Mouse (Mus musculus): ENCODE data around the gene Retreg3.
"Not testable (repeated sequence)": the region's sequence is repeated elsewhere in the genome, so short reads cannot be mapped to it uniquely, and the experiment has no call there.

Retreg3 gene

GRCm38 (mm10) chr11:101119761-101120544, at the start of gene Retreg3, which contains the start of gene Tubg1:
TSS of gene Retreg3 (minus strand) at chr11:101119893.
TSS of gene Tubg1 (plus strand) at chr11:101119938.
- DNase-seq: peak; percentile 99

- no peak for DNase-seq
Measured at GRCm38 (mm10) chr11:101168301-101168980, 48.7 kb upstream of the Retreg3 start.

GRCm38 (mm10) chr11:101167963-101168300, 48.2 kb upstream of the Retreg3 start:
- no peak for DNase-seq

GRCm38 (mm10) chr11:101167211-101167962, 47.7 kb upstream of the Retreg3 start:
- no peak for DNase-seq

GRCm38 (mm10) chr11:101166357-101166756, 46.7 kb upstream of the Retreg3 start:
- DNase-seq: no peak

GRCm38 (mm10) chr11:101164677-101165580, 45.2 kb upstream of the Retreg3 start:
- peak; percentile 42 for DNase-seq

GRCm38 (mm10) chr11:101164351-101164665, 44.6 kb upstream of the Retreg3 start:
- no peak for DNase-seq

- no peak for DNase-seq
Measured at GRCm38 (mm10) chr11:101163476-101164350, 44.0 kb upstream of the Retreg3 start.

GRCm38 (mm10) chr11:101162772-101163171, 43.1 kb upstream of the Retreg3 start:
- DNase-seq: no peak

GRCm38 (mm10) chr11:101162301-101162700, 42.6 kb upstream of the Retreg3 start:
- no peak for DNase-seq

- no peak for DNase-seq
Measured at GRCm38 (mm10) chr11:101161551-101161950, 41.9 kb upstream of the Retreg3 start.

- not testable (repeated sequence) for DNase-seq
Measured at GRCm38 (mm10) chr11:101160981-101161505, 41.4 kb upstream of the Retreg3 start.

GRCm38 (mm10) chr11:101160151-101160550, 40.5 kb upstream of the Retreg3 start:
- not testable (repeated sequence) for DNase-seq

GRCm38 (mm10) chr11:101155728-101156371, 36.2 kb upstream of the Retreg3 start, which contains the start of gene Tubg2:
TSS of gene Tubg2 (plus strand) at chr11:101155907.
- peak; percentile 86 for DNase-seq

GRCm38 (mm10) chr11:101155151-101155550, 35.5 kb upstream of the Retreg3 start:
- no peak for DNase-seq

- no peak for DNase-seq
Measured at GRCm38 (mm10) chr11:101154648-101155047, 35.0 kb upstream of the Retreg3 start.

GRCm38 (mm10) chr11:101152825-101153224, 33.1 kb upstream of the Retreg3 start:
- no peak for DNase-seq

- DNase-seq: no peak
Measured at GRCm38 (mm10) chr11:101151063-101151462, 31.4 kb upstream of the Retreg3 start.

- peak; percentile 38 for DNase-seq
Measured at GRCm38 (mm10) chr11:101149178-101150105, 29.7 kb upstream of the Retreg3 start.
